Mouse (Mus musculus) liver, postnatal 0 days (tissue): ENCODE results near the gene Ino80e. TPM values are rescaled to one million over a fixed set of nuclear protein-coding genes. Genes with fewer than 3 reads are reported as not detected.

Experiments
- ATAC-seq: fragments of 200-750 bp; cut with Nextera tagmentation; 2 replicates; pipeline ENCODE4 v1.8.0; 2017; ENCODE audit warnings: mild to moderate bottlenecking, moderate library complexity
- DNase-seq: peaks from one replicate; pipeline ENCODE4 v3.0.0-alpha.2; 2016
- H3K27ac ChIP-seq: fragments of 300-500 bp; sonication (generic); 2 replicates; pipeline ENCODE4 v1.5.1; 2014; ENCODE audit warnings: antibody characterized with exemption, moderate library complexity, mild to moderate bottlenecking, low read depth
- H3K27me3 ChIP-seq: fragments of 300-500 bp; sonication (generic); 2 replicates; pipeline ENCODE4 v1.6.1; 2014; ENCODE audit warnings: low read length, control low read depth, mixed read lengths; ENCODE audit not compliant: insufficient read depth
- H3K36me3 ChIP-seq: fragments of 300-500 bp; sonication (generic); replicated peaks from 2 replicates; pipeline ENCODE4 v1.6.1; 2014; ENCODE audit warnings: mild to moderate bottlenecking, control low read depth, low read length, moderate library complexity, mixed read lengths; ENCODE audit not compliant: insufficient read depth
- H3K4me1 ChIP-seq: fragments of 300-500 bp; sonication (generic); 2 replicates; pipeline ENCODE4 v1.6.1; 2014; ENCODE audit warnings: antibody characterized with exemption, mild to moderate bottlenecking, control low read depth; ENCODE audit not compliant: insufficient read depth
- H3K4me2 ChIP-seq: fragments of 300-500 bp; sonication (generic); 2 replicates; pipeline ENCODE4 v1.6.1; 2014; ENCODE audit warnings: low read depth, mild to moderate bottlenecking, low read length, moderate library complexity, mixed read lengths
- H3K4me3 ChIP-seq: fragments of 300-500 bp; sonication (generic); 2 replicates; pipeline ENCODE4 v1.5.1; 2014; ENCODE audit warnings: low read depth, low read length
- H3K9ac ChIP-seq: fragments of 300-500 bp; sonication (generic); replicated peaks from 2 replicates; pipeline ENCODE4 v1.6.1; 2014; ENCODE audit warnings: mild to moderate bottlenecking, moderate library complexity
- H3K9me3 ChIP-seq: fragments of 300-500 bp; sonication (generic); 2 replicates; pipeline ENCODE4 v1.6.1; 2016; ENCODE audit warnings: mild to moderate bottlenecking, control low read depth, low read length, mixed read lengths
- CTCF ChIP-seq: sonication (generic); IDR thresholded peaks from 2 replicates; pipeline ENCODE4 v1.5.1; 2016; ENCODE audit warnings: antibody characterized with exemption, low read depth
- EP300 ChIP-seq: IDR thresholded peaks from 2 replicates; pipeline ENCODE4 v1.6.1; 2016; ENCODE audit warnings: antibody characterized with exemption, low read depth, mild to moderate bottlenecking
- WGBS: fragments of 180-500 bp; shearing (Covaris S2); extraction: QIAGEN DNeasy Blood & Tissue Kit; methylation state at CpG from one replicate; pipeline ENCODE4 v1.1.7; 2014; ENCODE audit not compliant: insufficient replicate concordance; 5-methylcytosine and 5-hydroxymethylcytosine counted together
- polyA plus RNA-seq: library from polyadenylated mRNA; unstranded; fragments of >200 nt; fragmentation: Nextera tagmentation; extraction: Ambion mirVana; gene quantifications from 2 replicates; pipeline ENCODE4 v1.2.1, GENCODE M21; 2015

Gene Ino80e
- polyA plus RNA-seq, 1 experiment from 2014 or later = 20.6 TPM

DNA sequence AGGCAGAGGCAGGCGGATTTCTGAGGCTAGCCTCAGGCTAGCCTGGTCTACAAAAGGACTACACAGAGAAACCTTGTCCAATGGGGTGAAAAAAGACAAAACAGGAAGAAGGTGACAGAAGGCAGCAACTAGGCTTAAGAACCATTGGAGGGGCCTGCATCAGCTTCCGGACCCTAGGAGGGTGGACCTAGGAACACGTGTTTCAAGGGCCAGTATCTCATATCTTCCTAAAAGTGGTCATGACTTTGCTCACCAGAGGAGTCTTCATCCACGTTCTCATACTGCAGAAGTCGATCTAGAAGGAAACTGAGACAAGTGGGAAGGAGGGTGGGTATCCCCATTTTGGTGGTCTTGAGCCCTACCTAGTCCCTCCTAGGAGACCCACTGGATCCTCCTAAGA, 1.2 kb downstream of the Ino80e start:
- Histone ChIP-seq H3K27me3 (no peaks in the 10 kb centered on the region), H3K4me1 (peaks cover 17% of the 10 kb centered on the region), H3K4me2 (peak overlapping the region; percentile 95), H3K9ac (peak overlapping the region; percentile 78), H3K9me3 (no peaks in the 10 kb centered on the region), H3K4me3 (peak overlapping the region; percentile 72), H3K27ac (peak overlapping the region; percentile 24; the same call in 1 of the 2 replicates), H3K36me3 (peaks cover 53% of the 10 kb centered on the region)
- no peak for DNase-seq
- no peak for TF ChIP-seq EP300
- TF ChIP-seq CTCF = no peak
- 49% methylated on average over 5 of the region's 5 CpGs for WGBS
- ATAC-seq = no peak

DNA sequence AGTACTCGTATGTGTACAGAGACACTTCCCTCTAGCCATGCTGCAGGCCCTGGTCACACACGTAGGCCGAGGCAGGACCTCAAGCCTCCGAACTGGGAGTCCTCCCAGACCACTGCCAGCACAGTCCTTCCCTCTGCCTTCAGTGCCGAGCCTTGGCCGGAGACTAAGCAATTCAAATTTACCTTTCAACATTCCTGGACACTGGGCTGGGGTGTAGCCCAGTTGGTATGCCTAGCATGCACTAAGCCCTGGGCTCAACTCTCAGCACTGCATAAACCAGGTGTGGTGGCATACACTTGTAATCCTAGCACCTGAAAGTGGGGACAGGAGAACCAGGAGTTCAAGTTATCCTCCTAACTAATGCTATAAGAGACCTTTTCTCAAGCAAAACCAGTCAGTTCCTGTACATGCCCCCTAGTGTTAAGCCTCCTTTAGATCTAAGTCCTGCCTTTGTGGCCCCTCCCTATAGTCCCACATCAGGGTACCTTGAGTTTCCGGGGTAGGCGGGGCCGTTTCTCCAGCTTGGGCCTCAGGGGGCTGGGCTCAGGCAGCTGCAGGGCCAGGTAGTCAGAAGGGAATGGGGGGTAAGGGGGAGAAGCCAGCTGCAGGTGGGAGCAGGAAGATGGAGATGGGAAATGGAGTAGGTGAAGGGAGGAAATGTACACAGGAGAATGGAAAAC, 5.3 kb downstream of the Ino80e start:
- Histone ChIP-seq H3K4me3 (no peak overlapping the region), H3K4me2 (no peak overlapping the region), H3K27me3 (no peaks in the 10 kb centered on the region), H3K36me3 (peaks cover 70% of the 10 kb centered on the region), H3K9ac (no peak overlapping the region), H3K4me1 (peaks cover 7% of the 10 kb centered on the region), H3K27ac (no peak overlapping the region), H3K9me3 (no peaks in the 10 kb centered on the region)
- ATAC-seq (no peak), DNase-seq (no peak)
- no peak for TF ChIP-seq EP300
- no peak for TF ChIP-seq CTCF
- WGBS = 72% methylated on average over 9 of the region's 9 CpGs

DNA sequence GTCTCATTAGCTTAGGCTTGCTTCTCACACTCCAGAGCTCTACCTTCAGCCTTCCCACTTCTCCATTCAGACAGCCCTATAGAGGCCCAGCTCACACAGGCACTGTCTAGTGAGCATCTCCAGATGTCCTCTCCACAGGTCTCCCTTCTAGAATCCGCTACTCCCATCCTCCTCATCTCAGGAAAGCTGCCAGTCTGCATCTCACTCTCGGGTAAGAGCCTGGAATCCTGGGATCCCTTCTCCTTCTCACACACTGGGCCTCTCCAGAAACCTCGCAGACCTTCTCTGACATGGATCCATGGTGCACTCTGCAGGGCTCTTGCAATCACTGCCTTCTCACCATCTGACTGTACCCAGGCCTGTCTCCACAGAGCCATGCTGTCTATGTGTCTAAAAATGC, 6.5 kb downstream of the Ino80e start:
- Histone ChIP-seq H3K36me3 (peaks cover 73% of the 10 kb centered on the region), H3K9ac (no peak overlapping the region), H3K4me3 (no peak overlapping the region), H3K27ac (no peak overlapping the region), H3K4me2 (no peak overlapping the region), H3K4me1 (no peaks in the 10 kb centered on the region), H3K27me3 (no peaks in the 10 kb centered on the region), H3K9me3 (no peaks in the 10 kb centered on the region)
- no peak for ATAC-seq
- no peak for TF ChIP-seq EP300
- TF ChIP-seq CTCF = no peak
- no peak for DNase-seq
- 82% methylated on average over 3 of the region's 3 CpGs for WGBS

DNA sequence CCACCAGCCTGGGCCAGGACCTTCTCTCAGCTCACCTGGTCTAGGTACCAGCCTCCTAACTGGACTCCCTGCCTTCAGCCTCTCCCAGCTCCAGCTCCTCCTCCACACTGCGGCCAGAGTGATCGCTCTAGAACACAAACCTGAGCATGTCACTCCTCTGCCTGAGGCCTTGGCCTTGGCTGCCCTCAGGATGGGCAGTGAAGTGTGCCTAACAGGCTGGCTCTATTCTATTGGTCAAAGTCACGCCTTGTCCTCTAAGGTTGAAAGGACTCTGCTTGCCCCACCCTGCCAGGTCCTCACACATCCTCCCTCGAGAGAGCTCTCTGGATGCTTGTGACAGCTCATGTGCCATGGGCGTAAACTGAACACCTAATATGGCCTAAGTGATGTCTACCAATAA, 8.7 kb downstream of the Ino80e start:
- Histone ChIP-seq H3K4me2 (no peak overlapping the region), H3K9ac (no peak overlapping the region), H3K27ac (no peak overlapping the region), H3K36me3 (peaks cover 55% of the 10 kb centered on the region), H3K9me3 (no peaks in the 10 kb centered on the region), H3K4me3 (no peak overlapping the region), H3K27me3 (peaks cover 16% of the 10 kb centered on the region), H3K4me1 (no peaks in the 10 kb centered on the region)
- no peak for ATAC-seq
- 88% methylated on average over 5 of the region's 5 CpGs for WGBS
- no peak for DNase-seq
- TF ChIP-seq CTCF (no peak), EP300 (no peak)

DNA sequence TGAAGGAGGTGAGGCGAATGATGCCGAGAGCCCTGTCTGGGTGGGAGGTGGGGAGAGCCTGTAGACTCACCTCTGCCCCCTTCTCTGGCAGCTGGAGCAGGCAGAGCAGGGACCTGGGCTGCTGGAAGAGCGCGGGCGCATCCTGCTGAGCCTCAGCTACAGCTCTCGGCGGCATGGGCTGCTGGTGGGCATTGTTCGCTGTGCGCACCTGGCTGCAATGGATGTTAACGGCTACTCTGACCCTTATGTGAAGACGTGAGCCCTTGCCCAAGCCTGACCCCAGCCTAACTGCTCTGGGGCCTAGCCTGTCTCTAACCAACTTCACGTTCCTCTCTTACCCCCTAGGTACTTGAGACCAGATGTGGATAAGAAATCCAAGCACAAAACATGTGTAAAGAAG, 11.0 kb downstream of the Ino80e start:
- TF ChIP-seq EP300 (no peak), CTCF (no peak)

DNA sequence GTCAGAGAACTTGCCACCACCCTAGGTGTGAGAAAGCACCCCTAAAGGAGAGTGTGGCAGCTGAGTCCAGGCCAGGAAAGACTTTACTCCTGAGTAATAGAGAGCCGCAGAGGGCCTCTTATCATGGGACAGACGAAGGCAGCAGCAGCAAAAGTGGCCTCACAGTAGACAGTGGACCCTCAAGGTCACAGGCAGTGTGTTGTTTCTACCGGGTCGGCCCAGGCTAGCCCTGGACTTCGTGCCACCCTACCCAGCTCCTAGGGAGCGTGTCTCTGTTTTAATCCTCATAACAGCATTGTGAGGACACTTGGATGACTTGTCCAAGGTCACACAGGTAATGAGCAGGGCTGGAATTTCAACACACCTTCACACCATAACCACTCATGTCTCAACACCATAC, 12.0 kb downstream of the Ino80e start:
- DNase-seq (no peak), ATAC-seq (no peak; the same call in 1 of the 2 replicates)
- H3K27me3 ChIP-seq = peaks cover 37% of the 10 kb centered on the region
- TF ChIP-seq CTCF (no peak), EP300 (no peak)
- peaks cover 6% of the 10 kb centered on the region; the same call in 1 of the 2 replicates for H3K4me1 ChIP-seq
- H3K27ac ChIP-seq = no peak overlapping the region
- no peak overlapping the region for H3K4me3 ChIP-seq
- H3K36me3 ChIP-seq = peaks cover 30% of the 10 kb centered on the region
- 68% methylated on average over 6 of the region's 6 CpGs for WGBS
- H3K9me3 ChIP-seq = no peaks in the 10 kb centered on the region
- no peak overlapping the region for H3K9ac ChIP-seq
- no peak overlapping the region for H3K4me2 ChIP-seq

More for the DNA sequence above, 11.0 kb downstream of the Ino80e start:
- 67% methylated on average over 12 of the region's 12 CpGs for WGBS
- Histone ChIP-seq H3K4me3 (no peak overlapping the region), H3K27me3 (peaks cover 37% of the 10 kb centered on the region), H3K4me1 (peaks cover 6% of the 10 kb centered on the region; the same call in 1 of the 2 replicates), H3K9ac (no peak overlapping the region), H3K36me3 (peaks cover 39% of the 10 kb centered on the region), H3K27ac (no peak overlapping the region), H3K4me2 (no peak overlapping the region), H3K9me3 (no peaks in the 10 kb centered on the region)
- no peak for DNase-seq
- no peak for ATAC-seq
